Mouse (Mus musculus) cerebellum, adult 9-10 months (tissue): ENCODE results near the gene Tlx2.
A peak's percentile ranks its signal among the peaks of the same experiment; 100 is the strongest.

Experiments
- DNase-seq: peaks from one replicate; pipeline ENCODE4 v3.0.0; 2022

The Tlx2 gene

DNA sequence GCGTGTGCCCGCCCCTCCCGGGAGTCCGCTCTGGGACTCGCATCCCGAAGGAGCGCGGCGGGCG, at the start of gene Tlx2:
Tlx2 (minus strand) TSS at position 47 of the 64 bp plus-strand sequence.
- no peak for DNase-seq

DNA sequence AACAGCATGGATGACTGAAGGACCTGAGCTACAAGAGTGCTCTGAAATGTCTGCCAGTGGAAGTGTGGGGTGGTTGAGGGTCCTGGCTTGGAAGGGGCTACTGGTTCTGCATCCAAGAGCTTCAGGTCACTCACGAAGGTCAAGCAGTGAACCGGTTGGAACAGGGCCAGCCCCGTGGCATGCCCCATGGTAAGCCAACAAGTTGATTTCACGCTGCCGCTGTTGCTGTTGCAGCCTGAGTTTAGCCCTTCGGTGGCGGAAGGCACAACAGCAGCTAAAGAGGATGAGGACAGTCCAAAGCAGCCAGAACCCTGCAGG, 49.6 kb upstream of the Tlx2 start:
- DNase-seq: peak; percentile 66

DNA sequence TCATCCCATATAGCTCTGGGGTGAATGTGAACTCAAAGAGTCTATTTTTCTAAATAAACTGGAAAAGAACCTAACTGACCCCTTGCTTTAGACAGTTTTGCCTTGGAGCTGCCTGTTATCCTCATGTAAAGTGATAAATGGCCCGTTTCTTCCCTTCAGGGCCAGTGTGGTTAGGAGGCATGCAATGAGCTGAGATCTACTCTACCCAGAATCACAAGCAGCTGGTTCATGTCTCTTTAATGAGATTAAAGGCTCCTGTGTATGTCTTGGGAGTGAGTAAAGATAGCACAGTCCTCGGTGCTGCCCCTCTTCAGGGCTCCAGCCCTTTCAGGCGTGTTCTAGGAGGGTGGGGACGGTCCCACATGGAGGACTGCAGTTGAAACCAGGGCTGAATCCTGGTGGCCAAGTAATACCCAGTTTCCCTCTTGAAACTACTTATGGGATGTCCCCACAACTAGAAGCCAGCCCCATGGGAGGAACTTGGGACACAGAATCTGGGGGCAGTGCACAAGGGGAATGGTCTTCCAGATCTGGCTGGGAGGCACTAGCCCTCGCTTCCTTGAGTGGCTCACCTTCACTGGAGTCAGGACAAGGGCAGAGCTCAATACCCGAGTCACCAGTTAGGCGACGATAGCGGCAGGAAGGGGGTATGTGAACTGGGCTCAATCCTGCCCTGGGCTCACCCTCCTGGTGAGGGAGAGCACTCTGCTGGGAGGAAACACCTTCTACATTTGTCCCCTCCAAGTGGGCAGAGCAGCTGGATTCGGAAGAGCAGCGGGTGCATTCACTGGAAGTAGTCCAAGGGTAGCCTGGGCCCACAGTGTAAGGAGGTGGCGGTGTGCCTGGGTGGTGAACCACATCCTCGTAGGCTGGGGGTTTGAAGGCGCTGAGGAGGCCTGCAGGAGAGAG, 49.0 kb upstream of the Tlx2 start:
- DNase-seq: peak; percentile 9

DNA sequence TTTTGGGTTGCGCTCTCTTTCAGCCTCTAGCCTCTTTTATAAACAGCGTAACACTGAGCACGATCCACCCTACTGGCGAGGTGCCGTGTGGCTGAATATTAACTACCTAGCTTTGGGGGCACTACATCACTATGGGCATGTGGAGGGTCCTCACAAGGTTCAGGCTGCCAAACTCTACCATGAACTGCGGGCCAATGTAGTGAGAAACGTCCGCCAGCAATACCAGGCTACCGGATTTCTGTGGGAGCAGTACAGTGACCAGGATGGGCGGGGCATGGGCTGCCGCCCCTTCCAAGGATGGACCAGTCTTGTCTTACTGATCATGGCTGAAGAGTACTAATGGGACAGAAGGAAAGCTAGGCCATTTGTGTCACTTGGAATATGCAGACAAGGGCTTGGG, 48.3 kb upstream of the Tlx2 start:
- DNase-seq: peak; percentile 36

DNA sequence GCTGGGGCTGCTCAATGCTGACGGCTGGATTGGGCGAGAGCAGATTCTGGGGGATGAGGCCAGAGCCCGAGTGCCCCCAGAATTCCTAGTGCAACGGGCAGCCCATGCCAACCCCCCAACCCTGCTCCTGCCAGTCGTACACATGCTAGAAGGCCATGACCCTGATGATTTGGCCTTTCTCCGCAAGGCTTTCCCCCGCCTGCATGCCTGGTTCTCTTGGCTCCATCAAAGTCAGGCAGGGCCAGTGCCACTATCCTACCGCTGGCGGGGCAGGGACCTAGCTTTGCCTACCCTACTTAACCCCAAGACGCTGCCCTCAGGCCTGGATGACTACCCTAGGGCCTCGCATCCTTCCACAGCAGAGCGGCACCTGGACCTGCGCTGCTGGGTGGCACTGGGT, 47.5 kb upstream of the Tlx2 start:
- DNase-seq: peak; percentile 33

DNA sequence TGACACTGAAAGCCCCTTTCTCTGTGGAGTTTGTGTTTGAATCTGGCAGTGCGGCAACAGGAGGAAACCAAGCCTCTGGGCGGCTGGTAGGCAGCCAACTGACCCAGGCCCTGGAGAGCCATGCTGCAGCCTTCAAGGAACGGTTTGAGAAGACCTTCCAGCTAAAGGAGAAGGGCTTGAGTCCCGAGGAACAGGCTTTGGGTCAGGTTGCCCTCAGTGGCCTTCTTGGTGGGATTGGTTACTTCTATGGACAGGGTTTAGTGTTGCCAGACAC, 47.0 kb upstream of the Tlx2 start:
- DNase-seq: no peak

DNA sequence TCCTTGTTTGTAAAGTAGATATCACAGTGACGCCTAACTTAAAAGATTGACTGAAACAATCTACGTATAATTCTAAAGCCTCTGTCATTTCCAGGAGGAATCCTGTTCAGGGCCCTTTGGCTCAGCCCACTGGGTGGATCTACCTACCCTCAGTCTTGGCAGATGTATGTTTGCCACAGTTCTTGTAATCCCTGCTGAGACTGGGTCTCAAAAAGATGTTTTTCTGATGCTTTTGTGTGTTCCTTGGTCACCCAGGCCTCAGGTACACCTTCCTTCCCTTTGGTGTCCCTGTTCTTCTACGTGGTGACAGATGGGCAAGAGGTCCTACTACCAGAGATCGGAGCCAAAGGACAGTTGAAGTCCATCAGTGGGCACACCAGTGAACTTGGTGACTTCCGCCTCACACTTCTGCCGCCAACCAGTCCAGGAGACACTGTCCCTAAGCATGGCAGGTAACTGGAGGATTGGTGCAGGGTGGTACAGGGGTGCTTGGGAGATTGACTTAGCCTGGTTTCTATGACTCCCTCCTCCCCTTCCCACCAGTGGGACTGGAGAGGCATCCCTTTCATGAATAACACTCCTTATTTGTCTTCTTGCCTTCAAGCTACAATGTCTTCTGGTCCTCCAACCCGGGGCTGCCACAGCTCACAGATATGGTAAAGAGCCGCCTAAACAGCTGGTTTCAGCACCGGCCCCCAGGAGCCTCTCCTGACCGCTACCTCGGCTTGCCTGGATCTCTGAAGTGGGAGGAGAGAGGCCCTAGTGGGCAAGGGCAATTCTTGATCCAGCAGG, 46.5 kb upstream of the Tlx2 start:
- DNase-seq: peak; percentile 51

DNA sequence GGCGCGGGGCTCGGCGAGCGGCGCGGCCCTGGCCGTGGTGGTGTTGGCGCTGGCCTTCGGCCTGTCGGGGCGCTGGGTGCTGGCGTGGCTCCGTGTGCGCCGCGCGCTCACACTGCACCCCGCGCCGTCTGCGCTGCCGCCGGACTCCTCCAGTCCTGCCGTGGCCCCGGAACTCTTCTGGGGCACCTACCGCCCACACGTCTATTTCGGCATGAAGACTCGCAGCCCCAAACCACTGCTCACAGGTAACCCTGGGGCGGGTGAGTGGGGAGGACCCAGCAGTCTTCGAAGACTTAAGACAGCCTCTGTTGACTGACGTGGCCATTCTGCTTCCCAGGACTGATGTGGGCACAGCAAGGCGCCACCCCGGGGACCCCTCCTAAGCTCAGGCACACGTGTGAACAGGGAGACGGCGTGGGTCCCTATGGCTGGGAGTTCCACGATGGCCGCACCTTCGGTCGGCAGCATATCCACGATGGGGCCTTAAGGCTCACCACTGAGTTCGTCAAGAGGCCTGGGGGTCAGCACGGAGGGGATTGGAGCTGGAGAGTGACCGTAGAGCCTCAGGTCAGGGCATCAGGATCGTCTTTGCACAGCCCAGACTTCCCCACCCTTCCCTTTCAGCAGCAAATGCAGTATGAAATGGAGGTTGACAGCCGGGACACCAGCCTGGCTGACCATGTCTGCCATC, 45.7 kb upstream of the Tlx2 start:
- DNase-seq: peak; percentile 54

DNA sequence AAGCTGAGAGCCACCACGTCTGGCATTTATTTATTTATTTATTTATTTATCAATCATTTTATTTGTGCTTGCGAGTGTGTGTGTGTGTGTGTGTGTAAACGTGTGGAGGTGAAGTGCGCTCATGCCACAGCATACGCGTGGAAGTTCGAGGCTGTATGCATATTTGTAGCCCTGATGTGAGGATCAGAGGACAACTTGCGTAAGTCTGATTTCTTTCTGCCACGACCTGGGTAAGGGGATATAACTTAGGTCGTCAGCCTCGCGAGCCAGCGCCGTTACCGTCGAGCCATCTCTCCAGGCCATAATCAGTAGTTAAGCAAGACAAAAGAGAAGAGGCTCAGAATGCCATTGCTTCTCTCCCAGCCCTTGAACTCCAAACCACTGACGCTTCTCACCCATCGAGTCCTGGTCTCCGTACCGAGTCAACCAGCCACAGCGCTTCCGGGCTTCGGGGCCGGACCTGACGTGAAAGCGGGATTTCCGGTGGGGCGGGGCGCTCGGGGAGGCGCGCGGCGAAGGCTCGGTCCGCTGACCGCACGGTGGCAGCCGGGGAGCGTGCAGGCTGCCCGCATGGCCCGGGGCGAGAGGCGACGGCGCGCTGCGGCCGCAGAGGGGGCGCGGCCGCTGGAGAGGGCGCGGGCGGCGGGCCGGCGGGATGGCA, 45.0 kb upstream of the Tlx2 start, which contains the start of gene Mogs:
Mogs (plus strand) TSS at position 486 of the 661 bp plus-strand sequence.
- DNase-seq: peak; percentile 89

DNA sequence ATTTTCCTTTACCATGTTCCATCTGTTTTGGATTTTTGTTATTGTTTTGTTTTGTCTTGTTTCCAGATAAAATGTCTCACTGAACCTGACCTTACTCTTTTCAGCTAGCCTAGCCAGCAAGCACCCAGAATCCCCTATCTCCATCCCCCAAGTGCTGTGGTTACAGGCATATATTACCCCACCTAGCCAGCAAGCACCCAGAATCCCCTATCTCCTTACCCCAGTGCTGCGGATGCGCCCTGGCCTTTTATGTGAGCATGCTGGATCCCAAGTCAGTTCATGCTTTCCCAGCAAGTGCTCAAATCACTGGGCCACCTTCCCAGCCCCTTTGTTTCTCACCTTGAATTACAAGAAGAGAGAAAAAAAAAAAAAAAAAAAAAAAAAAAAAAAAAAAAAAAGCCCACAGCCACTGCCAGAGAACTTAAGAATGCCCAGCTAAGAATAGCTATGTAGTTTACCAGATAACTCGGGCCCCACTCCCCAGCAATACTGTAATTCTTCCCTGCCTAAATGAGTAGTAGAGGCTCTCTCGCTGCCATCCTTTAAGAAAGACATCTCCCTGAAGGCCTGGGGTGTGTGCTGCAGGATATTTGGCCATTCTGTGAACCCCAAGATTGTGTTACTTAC, 41.5 kb upstream of the Tlx2 start:
- peak; percentile 17 for DNase-seq

DNA sequence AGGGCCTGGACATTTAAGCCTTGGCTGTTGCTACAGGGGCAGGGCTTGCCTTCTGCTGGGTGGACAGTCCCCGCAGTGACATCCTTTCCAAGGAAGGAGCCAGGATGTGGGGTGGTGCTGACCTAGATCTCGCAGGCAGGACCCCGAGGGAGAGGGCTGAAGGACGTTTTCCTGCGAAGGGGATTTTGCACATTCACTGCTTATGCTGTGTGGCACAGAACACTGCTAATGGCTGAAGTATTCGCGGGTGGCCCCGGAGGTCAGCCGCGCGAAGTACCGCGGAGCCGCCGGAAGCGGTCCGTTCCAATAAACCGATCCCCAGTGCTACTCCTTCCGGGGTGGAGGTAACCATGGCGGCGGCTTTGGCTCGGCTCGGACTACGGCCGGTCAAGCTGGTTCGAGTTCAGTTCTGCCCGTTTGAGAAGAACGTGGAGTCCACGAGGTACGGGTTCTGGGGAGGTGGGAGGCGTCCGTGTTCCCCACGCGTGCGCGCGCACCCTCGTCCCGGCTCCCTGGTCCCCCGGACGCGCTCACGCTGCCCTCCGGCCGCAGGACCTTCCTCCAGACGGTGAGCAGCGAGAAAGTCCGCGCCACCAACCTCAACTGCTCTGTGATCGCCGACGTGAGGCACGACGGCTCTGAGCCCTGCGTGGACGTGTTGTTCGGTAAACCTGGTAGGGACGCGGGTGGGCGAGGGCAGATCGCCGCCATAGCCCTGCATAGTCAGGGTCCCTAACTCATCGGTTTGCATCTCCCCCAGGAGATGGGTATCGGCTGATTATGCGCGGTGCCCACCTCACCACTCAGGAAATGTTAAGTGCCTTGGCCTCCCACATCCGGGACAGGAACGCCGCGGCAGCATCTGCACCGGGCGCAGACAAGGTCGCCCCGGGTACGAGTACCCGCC, 38.9 kb upstream of the Tlx2 start, which contains the start of gene Mrpl53:
Mrpl53 (plus strand) TSS at position 279 of the 907 bp plus-strand sequence.
- peak; percentile 86 for DNase-seq

DNA sequence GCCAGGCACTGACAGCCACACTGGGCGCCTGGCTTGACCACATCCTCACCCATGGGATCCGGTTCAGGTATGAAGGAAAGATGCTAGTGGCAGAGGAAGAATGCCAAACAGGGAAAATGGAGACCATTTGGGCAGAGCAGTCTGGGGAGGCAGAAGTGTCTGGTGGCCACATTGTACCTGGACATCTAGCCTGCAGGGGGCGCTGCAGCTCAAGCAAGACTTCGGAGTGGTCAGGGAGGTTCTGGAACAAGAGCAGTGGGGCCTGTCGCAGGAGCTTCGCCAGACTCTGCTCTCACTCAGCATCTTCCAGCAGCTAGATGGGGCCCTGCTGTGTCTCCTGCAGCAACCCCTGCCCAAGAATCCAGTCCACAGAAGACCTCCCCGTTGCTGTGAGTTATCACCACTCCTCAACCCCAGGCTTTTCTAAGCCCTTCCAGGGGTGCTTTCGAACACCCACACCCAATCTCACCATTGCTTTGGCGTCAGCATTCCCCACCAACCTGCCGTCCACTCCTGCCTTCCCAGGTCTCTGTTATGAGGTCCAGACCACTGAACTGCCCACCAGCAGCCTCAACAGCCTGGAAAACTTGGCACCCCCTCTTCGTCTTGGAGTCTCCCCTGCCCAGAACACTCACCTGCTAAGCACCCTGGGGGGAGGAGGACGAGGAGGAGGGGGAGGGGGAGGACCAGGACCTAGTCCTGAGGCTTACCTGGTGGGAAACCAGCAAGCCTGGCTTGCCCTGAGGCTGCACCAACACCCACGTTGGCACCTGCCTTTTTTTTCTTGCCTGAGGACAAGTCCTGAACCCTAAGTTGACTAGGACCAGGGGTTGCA, 37.7 kb upstream of the Tlx2 start:
- DNase-seq: peak; percentile 76

DNA sequence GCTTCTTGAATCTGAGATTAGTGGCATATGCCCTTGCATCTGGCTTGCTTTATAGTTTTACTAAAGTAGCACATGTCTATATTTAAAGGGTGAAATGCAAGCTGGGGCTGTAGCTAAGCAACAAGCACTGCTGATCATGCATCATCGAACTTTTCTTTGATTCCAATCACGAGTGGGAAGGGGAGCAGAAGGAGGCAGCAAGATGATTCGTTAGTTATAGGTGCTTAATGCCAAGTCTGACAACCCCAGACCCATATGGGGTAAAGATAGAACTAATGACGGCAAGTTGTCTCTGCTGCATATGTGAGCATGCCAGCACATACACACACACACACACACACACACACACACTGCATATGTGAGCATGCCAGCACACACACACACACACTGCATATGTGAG, 34.1 kb upstream of the Tlx2 start:
- peak; percentile 12 for DNase-seq

DNA sequence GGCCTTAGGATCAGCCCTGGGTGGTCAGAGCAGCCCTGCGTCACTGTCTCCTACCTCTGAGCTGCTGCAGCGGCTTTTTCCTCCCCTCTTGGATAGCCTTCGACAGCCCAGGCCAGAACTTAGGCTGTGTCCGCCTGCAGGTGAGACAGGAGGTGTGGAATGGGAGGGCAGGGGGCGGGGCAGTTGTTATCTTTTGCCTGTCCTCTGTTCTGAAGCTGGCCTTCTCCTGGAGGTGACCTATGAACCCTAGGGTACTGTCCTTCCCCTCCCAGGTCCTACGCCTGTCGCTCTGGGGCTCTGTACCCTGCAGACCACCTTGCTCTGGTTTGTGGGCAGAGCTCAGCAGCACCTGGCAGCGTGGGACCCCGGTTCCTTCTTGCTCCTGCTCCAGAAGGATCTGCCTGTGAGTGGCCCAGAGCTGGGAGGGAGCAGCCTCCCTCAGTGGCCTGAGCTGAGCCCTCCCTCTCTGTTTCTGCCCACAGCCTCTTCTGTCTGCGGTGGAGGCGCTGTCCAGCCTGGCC, 33.1 kb upstream of the Tlx2 start:
- peak; percentile 37 for DNase-seq

DNA sequence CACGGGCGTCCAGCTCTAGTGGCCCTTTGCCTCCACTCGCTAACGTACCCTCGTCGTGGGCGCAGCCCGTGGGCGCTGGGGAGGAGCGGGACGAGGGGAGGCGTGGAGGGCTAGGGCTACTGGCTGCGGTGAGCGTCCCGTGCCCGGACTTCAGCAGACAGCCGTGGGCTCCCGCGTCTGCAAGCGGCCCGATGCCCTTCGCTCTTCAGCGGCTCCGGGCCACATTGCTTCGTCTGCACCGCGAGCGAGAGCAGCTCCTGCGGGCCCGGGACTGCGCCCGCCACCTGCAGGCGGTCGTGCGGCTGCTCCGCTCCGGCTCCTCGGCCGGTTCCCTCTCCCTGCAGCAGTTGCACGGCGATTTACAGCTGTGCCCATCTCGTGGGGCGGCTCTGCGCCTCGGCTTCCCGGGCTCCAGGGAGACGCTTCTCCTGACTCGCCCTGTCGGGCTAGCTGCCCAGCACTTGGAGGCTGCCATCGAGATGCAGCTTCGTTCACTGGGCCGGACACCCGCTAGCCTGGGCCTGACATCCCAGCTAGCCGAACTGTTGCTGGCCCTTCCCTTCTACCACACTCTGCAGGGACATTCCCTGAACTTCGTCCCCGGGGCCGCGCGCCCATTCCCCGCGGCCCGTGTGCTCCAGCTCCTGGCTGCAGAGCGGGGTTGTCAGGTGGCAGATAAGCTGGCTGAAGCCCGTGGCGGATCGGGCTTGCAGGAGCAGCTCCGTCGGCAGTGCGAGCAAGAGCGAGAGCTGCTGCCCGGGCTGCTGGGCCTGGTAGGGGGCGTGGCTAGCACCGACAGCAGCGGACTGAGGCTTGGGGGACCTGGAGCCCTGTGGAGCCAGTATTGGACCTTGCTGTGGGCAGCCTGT, 31.8 kb upstream of the Tlx2 start:
- DNase-seq: peak; percentile 57

DNA sequence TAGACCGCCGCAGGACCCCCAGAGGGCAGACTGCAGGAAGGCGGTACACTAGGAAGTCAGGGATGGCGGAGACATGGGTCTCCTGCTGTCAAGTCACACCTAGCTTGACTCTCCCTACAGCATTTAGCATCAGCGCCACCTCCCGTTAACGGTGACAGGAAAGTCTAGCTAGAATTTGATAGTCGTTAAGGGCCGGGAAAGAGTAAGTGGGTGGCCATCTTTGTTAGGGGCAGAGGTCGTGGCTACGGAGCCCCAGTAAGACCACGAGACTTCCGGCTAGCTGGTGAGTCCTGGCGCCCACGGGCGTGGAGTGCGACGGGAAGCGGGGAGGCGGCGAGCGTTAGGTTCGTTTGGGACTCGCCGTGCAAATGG, 31.2 kb upstream of the Tlx2 start, which contains the start of the genes Ccdc142 and Gm42688:
Ccdc142 (plus strand) TSS at position 286 of the 372 bp plus-strand sequence.
Gm42688 (plus strand) TSS at position 302 of the 372 bp plus-strand sequence.
- peak; percentile 94 for DNase-seq

DNA sequence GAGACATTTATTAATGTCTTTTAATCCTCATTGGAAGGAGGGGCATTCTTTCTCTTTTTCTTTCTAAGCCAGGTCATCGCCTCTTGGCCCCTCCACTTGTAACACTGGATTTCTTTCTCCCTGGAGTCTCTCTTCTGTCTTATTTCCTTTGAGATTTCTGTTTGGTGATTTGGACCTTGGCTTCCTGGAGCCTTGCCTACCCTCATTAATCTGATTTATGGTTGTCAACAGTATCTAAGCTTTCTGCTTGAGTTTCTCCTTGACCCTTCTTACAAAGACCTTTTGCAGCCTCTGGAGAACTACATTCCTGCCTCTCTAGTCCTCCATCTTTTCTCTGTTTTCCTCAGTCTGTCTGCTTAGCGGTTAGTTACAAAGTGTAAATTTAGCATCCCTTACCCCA, 28.3 kb upstream of the Tlx2 start:
- DNase-seq: no peak

DNA sequence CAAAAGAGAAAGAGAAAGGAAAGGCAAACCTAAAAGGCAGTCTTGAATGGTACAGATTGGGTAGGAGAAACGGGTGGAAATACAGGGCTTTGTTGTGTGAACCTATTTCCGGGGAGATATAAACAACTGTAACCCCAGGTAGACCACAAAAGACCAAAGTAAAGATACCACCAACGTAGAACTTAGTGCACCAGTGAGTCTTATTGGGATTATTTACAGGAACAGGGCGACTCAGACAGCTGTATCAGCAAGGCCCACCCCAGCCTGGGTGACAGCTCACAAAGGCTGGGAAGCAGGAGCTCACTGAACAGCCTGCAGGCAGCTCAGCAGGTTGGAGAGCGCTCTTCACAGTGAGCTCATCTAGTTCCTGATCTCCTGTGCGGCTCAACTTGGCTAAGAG, 25.9 kb upstream of the Tlx2 start:
- DNase-seq: no peak

DNA sequence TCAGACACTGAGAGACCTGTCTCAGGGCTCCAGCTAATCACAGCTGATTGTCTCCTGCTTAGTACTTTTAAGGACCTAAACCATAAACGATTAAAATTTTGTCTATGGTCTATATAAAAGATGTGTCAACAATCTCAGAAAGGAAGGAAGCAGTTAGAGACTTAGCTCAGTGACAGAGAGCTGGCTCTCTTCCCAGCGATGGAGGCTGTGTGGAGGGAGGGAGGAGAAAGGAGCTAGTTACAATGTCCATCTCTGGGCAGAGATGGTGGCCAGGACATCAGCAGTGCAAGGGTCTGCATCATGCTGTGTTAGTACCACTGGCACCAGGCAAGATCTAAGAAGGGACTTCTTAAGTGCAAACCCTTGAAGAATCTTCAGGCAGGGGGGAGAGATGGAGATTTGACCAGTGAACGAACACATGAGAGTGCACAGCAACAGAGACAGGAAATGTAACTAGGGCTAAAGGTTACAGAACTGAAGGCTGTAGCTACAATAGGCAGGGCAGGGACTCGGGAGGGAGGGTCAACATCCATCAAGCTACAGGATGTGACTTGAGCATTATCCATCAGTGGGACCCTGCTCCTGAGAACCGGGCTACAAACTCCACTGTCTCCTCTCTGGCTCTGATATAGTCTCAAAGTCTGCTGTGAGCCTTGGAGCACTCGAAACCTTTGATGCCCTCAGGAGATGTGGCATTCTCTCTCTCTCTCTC, 22.5 kb upstream of the Tlx2 start:
- no peak for DNase-seq
